Mouse (Mus musculus): ENCODE measurements around the gene Tnfsf4.

Tnfsf4 gene

GRCm38 (mm10) chr1:161394931-161395459 is at the start of gene Tnfsf4:
TSS of gene Tnfsf4 (plus strand) at chr1:161395409.
- DNase-seq (ENCODE audit: low spot score): no peak

GRCm38 (mm10) chr1:161350981-161351380 is 44.2 kb upstream of the Tnfsf4 start:
- no peak for DNase-seq (ENCODE audit: low spot score)

- no peak for DNase-seq (ENCODE audit: low spot score)
These were observed 30.2 kb upstream of the Tnfsf4 start for GRCm38 (mm10) chr1:161365006-161365405.

GRCm38 (mm10) chr1:161371919-161372318 is 23.3 kb upstream of the Tnfsf4 start:
- DNase-seq (ENCODE audit: low spot score): no peak

- DNase-seq (ENCODE audit: low spot score): no peak
These were observed 19.3 kb upstream of the Tnfsf4 start for GRCm38 (mm10) chr1:161375866-161376265.

GRCm38 (mm10) chr1:161378571-161378970 is 16.6 kb upstream of the Tnfsf4 start:
- no peak for DNase-seq (ENCODE audit: low spot score)

GRCm38 (mm10) chr1:161379685-161380424 is 15.4 kb upstream of the Tnfsf4 start:
- no peak for DNase-seq (ENCODE audit: low spot score)

GRCm38 (mm10) chr1:161380425-161380780 is 14.8 kb upstream of the Tnfsf4 start:
- no peak for DNase-seq (ENCODE audit: low spot score)

GRCm38 (mm10) chr1:161390066-161390465 is 5.1 kb upstream of the Tnfsf4 start:
- DNase-seq (ENCODE audit: low spot score): no peak

GRCm38 (mm10) chr1:161392906-161393305 is 2.3 kb upstream of the Tnfsf4 start:
- DNase-seq (ENCODE audit: low spot score): no peak

- no peak for DNase-seq (ENCODE audit: low spot score)
These were observed 401 bp downstream of the Tnfsf4 start for GRCm38 (mm10) chr1:161395610-161396009.

GRCm38 (mm10) chr1:161396351-161396750 is 1.1 kb downstream of the Tnfsf4 start:
- DNase-seq (ENCODE audit: low spot score): no peak

- no peak for DNase-seq (ENCODE audit: low spot score)
These were observed 4.9 kb downstream of the Tnfsf4 start for GRCm38 (mm10) chr1:161400126-161400525.

GRCm38 (mm10) chr1:161403061-161403460 is 7.9 kb downstream of the Tnfsf4 start:
- no peak for DNase-seq (ENCODE audit: low spot score)

- DNase-seq (ENCODE audit: low spot score): no peak
These were observed 11.3 kb downstream of the Tnfsf4 start for GRCm38 (mm10) chr1:161406480-161406879.

- no peak for DNase-seq (ENCODE audit: low spot score)
These were observed 24.7 kb downstream of the Tnfsf4 start for GRCm38 (mm10) chr1:161419926-161420325.

GRCm38 (mm10) chr1:161420646-161421045 is 25.4 kb downstream of the Tnfsf4 start:
- no peak for DNase-seq (ENCODE audit: low spot score)

GRCm38 (mm10) chr1:161426277-161427056 is 31.3 kb downstream of the Tnfsf4 start:
- DNase-seq (ENCODE audit: low spot score): no peak

- no peak for DNase-seq (ENCODE audit: low spot score)
These were observed 31.8 kb downstream of the Tnfsf4 start for GRCm38 (mm10) chr1:161427057-161427311.

GRCm38 (mm10) chr1:161435781-161436180 is 40.6 kb downstream of the Tnfsf4 start:
- DNase-seq (ENCODE audit: low spot score): no peak

- no peak for DNase-seq (ENCODE audit: low spot score)
These were observed 41.3 kb downstream of the Tnfsf4 start for GRCm38 (mm10) chr1:161436503-161436902.

GRCm38 (mm10) chr1:161444858-161445257 is 49.6 kb downstream of the Tnfsf4 start:
- DNase-seq (ENCODE audit: low spot score): no peak

GRCm38 (mm10) chr1:161451683-161452245 is 56.6 kb downstream of the Tnfsf4 start:
- DNase-seq (ENCODE audit: low spot score): no peak
